Mouse (Mus musculus): ENCODE results near the gene Egfr.

- TF ChIP-seq GATA1 (IDR thresholded peaks at IDR 0.05; ENCODE audit: low read length) (no peak), TAL1 (IDR thresholded peaks at IDR 0.05; ENCODE audit: low read length) (no peak)
Observed at GRCm38 (mm10) chr11:16820138-16820537, 68.1 kb downstream of the Egfr start.

Data from erythroblast, embryonic 14.5 days (primary cell).